Mouse (Mus musculus) thymus, postnatal 4 days (tissue): Measurements from ENCODE around the gene Apoa2.

Experiments used
- DNase-seq: peaks from one replicate; pipeline ENCODE4 v3.0.0; 2021

Apoa2 gene

GRCm38 (mm10) chr1:171262594-171263130, 37.8 kb downstream of the Apoa2 start:
- no peak for DNase-seq

GRCm38 (mm10) chr1:171263185-171263611, 38.3 kb downstream of the Apoa2 start:
- no peak for DNase-seq

GRCm38 (mm10) chr1:171263666-171264461, 39.0 kb downstream of the Apoa2 start:
- DNase-seq: no peak

DNA sequence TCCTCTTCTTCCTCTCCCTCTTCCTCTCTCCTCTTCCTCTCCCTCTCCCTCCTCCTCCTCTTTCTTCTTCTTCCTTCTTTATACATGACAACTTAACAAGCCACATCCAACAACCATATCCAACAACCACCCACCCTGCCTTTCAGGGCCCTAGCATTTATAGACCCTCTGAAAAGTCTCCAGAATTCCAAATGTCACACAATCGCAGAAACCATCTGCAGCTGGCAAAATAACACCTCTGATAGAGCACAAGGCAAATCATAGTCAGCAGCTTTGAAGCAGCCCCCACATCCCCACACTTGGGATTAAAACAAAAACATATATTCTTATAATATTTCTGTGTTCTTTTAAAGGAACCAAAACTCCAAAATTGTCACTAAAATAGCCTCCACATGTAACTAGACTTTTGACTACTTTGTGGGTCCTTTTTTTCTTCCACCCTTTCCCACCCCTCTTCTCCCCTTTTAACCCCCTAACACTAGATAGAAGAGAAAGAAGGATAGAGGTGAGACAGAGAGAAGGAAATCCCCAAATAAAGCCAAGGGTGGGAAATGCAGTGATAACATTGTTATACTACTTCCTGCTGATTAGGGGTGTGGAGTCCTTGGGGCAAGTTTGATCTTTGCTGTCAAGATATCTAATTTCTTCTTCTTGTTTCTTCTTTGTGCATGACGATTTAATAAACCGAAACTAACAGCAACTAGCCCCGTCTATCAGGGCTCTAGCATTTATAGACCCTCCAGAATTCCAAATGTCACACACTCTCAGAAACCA, 41.3 kb downstream of the Apoa2 start:
- DNase-seq: no peak

DNA sequence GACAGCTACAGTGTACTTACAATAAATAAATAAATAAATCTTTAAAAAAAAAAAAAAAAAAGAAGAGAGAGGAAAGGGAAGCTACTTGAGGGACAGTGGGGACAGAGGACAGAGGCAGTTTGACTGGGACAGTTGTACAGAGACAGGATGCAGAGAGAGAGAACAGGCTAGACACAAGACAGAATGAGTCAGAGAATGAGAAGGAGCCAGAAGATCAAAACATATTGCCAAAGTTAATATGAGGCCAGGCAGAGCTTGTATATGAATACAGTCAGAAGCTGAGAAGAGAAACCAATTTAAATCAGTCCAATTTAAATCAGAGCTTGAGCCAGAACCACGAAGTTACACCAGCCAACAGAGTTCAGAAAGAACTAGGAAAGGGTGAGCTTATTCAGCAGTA, 43.5 kb downstream of the Apoa2 start:
- no peak for DNase-seq

GRCm38 (mm10) chr1:171269848-171270572, 45.2 kb downstream of the Apoa2 start, which contains the start of gene B4galt3:
TSS of gene B4galt3 (plus strand) at chr1:171270328.
- DNase-seq: peak; percentile 100

DNA sequence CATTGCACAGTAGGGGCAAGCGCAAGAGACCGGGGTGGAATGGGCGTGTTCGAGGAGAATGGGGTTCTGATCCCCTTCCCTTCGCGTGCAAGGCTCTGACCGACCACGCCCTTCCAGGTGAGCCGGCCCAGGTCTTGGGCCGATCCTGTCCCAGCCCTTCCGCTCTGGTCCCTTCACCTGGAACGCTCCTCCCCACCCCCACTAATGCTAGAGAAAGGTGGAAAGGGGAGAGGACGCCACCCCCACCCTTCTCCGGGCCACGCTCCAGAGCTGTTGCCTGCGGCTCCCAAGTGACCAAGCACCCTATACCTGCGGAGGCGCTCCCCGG, 45.7 kb downstream of the Apoa2 start:
- no peak for DNase-seq

DNA sequence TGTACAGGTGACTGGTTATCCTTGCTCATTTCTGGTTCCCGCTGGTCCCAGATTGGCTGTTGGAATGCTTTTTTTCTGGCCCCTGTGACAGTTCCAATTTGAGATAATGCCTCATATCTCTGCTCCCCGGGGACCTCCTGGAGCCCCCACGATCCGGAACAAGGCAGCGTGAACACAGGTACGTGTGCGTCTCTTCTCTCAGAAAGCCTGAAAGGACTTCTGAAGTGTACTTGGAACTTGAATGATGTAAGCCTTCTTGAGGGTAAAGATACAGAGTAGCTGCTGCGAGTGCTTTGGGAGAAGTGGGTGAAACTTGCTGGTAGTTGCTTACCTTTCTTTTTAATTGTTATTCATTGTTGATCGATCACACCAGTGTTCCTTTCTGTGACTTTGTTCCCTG, 46.3 kb downstream of the Apoa2 start:
- no peak for DNase-seq

DNA sequence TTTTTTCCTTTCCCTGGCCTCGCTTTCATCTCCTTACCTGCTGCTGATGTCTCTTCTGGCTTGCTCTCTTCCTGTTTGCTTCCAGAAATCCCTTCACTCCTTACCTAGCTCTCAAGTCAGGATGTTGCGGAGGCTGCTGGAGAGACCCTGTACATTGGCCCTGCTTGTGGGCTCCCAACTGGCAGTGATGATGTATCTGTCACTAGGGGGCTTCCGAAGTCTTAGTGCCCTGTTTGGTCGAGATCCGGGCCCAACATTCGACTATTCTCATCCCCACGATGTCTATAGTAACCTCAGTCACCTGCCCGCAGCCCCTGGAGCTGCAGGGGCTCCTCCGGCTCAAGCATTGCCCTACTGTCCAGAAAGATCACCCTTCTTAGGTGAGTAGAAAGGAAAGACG, 46.8 kb downstream of the Apoa2 start:
- no peak for DNase-seq

DNA sequence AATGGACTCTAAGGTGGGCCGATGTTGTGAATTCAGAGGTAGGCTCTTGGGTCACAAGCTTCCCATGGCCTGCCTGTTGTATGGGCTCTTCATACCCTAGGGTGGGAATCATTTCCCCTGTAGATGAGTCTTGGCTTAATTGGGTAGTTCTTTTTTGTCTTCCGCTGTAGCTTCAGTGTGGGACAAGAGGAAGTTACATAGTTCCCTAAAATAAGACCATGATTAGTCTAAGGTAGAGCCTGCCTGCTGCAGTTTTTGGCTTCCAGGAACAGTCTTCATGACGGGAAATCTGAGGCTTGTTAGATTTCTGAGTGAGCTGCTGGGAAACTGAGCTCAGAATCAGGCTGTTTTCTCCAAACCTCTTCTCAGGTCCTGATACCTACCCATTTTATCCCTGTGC, 47.2 kb downstream of the Apoa2 start:
- no peak for DNase-seq

DNA sequence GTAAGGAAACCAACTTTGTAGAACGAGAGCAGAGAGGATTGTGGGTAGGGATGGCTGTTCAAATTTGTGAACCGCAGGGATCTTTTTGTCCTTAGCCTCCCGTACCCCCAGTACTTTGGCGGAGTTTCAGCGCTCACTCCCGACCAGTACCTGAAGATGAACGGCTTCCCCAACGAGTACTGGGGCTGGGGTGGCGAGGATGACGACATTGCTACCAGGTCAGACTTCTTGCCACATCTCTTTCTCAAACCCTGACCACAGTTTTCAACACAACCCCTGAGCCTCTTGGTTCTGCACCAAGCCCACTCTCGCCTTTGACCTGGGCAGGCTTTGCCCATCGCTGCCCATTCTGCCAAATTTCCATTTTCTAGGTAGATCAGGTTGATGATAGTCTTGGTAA, 49.3 kb downstream of the Apoa2 start:
- DNase-seq: no peak

DNA sequence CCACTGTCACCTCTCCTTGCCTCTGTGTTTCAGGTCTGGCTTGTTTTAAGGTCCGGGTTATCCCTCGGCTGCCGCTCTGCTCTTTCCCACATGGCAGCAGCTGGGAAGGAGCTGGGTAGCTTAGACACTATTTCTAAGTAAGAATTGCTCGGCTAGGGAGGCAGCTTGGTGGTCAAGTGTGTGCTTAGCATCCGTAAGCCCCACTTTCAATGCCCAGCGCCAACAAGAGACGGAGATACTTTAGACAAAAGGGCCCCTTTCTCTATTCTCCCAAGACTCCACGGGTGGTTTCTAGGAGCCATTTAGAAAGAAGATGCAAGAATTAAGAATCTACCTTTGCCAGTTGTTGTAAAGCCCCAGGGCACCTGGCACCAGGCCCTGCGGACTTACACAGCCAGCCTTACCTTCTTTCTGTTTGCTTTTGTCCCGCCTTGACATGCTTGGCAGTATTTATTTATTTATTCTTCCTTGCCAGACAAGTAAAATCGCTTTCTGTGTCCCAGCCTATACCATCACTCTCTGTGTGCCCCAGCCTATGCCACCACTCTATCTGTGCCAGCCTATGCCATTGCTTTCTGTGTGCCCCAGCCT, 50.4 kb downstream of the Apoa2 start:
- no peak for DNase-seq
